Mouse (Mus musculus): Measurements from ENCODE around the gene Bicd2. TPM values are rescaled to one million over a fixed set of nuclear protein-coding genes. Genes with fewer than 3 reads are reported as not detected.
A peak's percentile ranks its signal among the peaks of the same experiment; 100 is the strongest.

Bicd2 gene
- total RNA-seq (2021): 10 to 100 TPM; 19.9 to 23.1 TPM
- long read RNA-seq, experiment 1, full-length matches to known transcripts: 7 of 15 reads
- long read RNA-seq, experiment 1, partial matches to known transcripts: 4 of 15 reads
- long read RNA-seq, experiment 1, other reads (novel, unspliced or antisense): 4 of 15 reads
- long read RNA-seq, experiment 2, full-length matches to known transcripts: 13 of 23 reads
- long read RNA-seq, experiment 2, partial matches to known transcripts: 4 of 23 reads
- long read RNA-seq, experiment 2, other reads (novel, unspliced or antisense): 6 of 23 reads

DNA sequence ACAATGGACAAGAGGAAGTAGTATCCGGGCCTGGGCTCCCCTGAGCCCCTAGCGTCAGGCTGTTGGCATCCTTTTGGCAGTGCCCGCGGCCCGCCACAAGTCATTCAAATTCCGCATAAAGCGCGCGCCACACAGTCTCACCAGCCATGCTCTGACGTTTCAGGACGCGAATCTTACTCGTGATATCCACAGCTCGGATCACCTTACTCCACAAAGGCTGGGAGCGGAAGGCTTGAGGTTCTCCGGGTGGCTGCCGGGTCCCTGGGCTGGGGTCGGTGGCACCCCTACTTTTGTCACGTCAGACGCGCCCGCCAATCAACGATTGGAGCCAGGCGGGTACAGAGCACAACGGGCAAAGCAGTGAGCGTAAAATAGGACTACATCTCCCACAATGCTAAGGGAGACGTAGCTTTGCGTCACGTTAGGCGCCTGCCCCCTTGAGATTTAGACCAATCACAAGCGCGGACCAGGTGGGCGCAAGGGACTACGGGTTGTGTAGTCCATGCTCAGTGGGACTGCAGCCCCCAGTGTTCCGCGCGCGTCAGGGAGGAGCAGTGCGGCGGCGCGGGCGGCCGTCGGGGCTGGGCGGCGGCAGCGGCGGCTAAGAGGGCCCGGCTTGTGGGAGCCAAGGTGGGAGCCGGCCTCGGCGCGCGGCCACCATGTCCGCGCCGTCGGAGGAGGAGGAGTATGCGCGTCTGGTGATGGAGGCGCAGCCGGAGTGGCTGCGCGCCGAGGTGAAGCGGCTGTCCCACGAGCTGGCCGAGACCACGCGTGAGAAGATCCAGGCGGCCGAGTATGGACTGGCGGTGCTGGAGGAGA, at the start of gene Bicd2:
Gene Bicd2 (plus strand): TSS at position 574 of the 819 bp plus-strand sequence.
- peak; percentile 96 for DNase-seq

DNA sequence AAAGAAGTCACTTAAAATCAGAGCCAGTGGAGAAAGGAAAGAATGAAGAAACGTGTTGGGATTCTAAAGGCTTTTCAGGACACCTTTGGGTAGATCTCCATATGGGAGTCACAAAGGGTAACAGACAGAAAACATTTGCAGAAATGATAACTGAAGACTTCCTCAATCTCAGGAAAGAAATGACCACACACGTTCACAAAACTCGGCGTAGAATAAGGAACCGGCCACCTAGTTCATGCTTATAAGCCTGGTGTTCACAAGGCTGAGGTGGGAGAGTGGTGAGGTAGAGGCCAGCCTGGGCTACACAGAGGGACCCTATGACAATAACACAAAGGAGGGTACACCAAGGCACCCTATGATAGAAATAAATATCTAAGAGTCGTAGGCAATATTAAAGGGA, 49.4 kb upstream of the Bicd2 start:
- no peak for DNase-seq

DNA sequence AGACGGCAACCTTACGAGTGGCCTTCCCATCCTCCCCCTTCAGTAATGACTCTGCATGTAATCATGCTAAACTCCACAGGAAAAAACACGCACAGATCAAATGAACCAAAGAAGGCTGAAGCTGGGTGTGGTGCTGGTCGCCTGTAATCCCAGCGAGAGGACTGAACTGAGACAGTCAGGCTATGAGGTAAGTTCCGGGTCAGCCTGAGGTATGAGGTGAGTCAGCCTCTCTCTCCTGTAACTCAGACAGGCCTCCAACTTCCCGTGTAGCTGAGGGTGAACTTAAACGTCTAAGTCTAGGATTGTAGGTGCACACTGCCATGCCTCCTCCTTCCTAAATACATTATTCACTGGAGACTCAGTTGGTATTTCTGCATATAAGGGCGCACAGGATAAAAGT, 47.3 kb upstream of the Bicd2 start:
- DNase-seq: no peak

DNA sequence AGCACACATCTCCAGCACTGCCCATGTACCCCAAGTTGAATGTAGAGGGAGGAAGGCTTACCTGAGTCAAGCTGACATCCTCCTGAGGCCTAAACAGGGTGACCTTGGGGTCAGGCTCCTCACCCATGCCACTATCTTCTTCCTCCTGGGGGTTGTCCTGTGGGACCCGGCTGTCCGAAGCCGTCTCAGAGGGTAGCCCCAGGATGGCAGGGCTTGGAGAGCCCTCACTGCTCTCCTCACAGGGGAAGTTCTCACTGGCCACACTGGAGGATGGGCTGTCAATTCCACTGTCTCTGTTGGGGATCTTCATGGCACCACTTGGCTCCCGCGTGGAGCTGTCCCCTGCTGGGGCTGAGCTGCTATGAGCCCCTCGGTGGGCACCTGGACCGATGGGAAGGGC, 45.1 kb upstream of the Bicd2 start:
- DNase-seq: no peak

DNA sequence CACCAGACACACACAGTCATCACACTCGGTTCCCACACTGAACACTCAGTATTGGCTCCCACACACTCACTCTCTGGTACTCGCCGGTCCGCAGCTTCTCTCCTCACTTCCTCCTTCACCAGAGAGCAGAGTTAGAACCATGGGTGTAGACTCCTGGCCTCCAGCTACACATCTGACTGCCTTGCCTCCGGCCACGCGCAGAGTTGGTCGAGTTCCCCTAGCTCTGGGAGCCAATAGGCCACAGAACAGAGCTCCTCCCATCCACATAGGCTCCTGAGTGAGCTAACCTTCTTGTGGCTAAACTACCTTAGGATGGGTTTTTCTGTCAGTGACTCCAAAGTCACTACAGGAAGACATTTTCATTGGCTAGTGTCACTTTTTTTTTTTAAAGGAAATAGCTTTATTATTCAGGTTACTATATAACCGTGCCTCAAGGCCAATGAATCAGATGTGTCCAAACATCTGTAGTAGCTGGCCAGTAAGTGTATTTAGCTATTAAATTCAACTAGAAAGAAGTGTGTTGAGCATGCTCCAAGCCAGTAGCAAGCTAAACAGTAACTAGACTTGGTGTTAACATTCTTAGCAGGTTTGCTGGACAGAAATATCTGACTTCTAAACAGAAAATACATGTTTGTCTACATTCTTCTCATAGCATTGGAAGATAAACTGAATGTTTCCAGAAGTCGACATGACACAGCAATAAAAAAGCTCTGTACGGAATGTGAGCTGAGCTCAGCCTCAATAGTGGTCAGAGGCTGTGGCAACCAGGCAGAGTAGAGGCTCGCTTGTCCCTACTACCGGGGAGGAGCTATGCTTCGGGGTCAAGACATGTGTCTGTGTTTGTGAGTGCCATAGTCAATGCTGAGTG, 42.6 kb upstream of the Bicd2 start:
- DNase-seq: no peak

DNA sequence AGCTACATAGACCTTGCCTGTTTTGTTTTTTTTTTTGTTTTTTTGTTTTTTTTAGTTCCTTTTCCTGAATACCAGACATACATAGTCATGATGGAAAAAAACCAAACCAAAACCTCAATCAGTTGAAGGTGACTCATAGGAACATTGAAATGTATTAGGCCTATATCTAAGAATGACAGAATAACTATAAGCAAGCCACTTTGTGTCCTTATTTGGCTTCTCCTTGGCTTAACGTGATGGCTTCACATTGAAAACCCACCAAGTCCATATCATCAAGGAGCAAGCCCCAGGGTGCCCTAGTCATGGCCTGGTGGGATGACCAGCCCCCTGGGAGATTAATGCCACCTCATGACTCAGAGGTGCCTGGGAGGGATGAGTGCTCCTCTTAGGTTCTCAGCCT, 40.6 kb upstream of the Bicd2 start:
- no peak for DNase-seq

DNA sequence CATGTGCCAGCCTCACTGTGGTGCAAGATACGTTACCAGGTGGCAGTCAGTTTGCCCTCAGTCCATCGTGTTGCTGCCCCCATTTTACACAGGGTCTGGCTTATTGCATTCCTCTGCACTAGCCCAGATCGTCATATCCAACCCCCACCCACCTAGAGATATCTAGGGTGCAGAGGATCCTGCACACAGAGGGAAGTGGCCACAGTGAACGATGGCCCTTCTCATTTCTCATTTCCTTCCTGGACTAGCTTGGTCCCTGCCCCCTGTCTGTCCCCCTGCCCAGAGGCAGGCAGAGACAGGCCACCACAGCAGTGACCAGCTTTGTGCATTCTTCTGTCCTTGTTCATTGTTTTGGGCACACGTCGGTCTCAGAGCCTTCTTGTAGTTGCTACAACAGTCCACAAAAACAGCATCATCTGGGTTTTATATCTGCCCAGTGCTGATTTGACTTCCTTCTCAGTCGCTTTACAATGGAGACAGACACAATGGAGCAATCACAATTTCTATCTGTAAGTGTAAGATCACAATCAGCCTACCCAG, 34.5 kb upstream of the Bicd2 start:
- DNase-seq: no peak

DNA sequence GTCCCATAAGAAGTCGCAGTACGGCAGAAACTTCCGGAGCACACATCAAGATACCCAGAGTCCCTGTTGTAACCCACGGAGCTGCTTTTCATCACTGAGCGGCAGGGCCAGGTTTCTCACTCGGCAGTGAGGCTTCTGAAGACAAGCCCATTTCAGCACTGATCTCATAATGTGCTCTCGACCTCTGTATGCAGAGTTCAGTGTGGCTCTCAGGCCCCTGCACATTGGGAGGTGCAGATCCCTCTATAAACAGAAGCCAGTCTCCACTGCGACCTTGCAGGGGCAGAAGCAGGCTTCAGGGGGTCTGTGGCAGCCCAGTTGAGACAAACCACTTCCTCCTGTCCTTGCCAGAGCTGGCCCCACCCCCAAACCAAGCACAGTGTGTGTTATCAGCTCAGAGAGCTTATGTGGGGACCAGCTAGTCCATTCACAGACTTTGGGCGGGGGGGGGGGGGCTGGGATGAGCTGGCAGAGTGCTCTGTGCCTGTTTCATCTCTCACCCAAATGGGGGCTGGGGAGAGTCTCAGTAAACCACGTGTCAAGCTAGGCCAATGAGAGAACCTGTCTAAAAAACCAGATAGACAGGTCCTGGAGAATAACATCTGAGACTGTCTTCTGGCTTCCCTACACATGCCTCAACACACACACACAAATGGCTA, 33.9 kb upstream of the Bicd2 start:
- DNase-seq: no peak

DNA sequence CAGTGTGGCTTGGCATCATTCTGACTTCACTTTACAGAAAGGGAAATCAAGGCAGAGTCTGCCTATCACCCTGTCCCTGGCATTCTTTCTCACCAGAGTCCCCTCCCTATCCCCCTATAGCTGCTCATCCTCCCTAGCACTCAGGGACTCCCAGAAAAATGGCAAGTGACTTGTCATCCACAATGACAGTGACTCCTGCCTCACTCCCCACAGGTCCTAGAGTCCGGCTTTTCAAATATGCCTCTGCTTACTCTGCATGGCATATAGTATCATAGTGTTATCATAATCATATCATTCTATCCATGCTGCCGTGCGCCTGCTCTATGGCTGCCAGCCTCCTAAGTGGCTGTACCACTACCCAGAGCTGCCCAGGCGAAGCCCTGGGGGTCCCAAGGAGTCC, 33.2 kb upstream of the Bicd2 start:
- DNase-seq: no peak

DNA sequence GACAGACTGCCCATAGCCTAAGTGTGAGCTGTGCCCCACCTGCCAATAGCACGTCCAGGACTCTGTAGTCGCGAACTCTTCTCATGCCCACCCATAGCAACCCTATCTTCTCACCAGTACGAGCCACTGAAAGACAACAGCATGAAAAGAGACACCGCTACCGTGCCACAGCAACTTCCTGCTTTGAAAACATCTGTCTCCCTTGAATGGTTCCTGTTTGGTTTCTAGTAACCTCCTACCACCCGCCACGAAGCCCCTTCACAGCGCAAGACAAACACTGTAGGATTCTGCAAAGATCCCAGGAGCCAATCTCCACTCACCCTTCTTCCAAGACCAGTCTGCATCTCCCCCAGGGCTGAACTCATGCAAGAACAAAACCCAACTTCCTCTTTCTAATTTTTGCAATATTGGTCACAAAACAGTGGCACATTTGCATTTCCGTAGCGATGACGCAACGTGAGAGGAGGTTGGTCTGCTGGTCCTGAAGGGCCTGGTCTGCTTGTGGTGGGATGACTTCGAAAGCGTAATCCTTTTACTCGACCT, 32.5 kb upstream of the Bicd2 start:
- no peak for DNase-seq

DNA sequence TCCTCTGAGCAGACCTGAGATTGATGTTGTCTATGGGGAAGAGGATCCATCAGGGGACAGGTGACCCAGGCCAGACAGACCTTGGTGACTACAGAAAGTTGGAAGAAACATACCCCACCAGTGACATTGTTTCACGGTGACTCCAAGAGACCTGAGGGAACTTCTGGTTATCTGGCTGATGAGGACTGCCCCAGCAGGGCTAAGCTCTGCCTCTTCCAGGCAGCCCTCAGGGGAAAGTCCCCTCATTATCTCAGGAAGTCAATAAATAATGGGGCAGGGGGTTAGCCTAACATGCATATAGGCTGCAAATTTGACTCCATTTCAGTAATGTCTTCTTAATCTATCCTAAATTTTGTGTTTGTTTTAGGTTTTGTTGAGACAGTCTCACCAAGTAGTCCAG, 31.9 kb upstream of the Bicd2 start:
- DNase-seq: no peak

DNA sequence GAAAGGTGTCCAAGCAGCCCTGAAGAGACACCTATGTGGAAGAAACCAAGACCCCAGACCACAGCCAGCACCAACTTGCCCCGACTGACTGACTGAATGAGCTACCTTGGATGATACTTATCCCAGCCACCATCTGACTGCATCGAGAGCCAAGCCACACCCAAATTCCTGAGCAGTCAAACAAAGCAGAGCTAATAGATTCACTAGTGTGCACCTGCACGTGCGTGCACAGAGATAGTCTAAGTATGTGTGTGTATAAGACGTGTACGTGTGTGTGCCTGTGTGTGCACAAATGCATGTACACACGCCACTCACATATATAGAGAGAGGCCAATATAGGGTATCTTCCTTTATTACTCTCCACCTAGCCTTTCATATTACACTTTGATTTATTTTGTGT, 29.7 kb upstream of the Bicd2 start:
- DNase-seq: no peak

DNA sequence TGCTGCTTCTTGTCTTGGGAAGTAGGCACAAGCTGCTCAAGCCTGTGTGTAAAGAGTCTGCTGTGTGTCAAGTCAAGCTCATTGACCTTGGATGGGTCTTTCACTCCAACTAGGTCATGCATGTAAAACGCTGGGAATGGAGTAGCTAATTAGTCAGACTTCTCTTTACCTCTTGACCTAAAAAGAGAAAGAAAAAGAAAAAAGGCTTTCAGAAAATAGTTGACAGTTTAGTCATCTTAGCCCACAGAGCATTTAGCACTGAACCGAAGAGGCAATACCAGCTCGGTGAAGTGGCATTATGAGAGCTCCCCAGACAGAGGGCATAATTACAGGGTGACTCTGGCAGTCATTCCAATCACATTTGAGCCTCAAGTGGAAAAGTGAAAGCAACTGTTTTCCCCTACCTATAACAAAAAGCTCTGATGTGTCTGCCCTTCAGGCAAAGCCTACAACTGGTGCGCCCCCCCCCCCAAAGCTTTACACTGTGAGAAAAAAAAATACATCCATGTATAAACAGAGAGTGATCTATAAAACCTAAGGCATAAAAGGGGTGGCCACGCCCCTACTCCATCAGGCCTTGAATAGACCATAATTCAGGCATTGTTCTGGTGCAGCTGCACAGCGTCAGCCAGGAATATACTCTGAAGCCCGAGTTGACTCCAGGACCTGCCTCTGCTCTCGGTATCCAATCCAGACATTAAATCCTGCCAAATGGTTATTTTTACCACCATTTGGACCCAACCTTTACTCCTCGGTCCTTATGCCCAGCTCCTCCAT, 24.8 kb upstream of the Bicd2 start:
- DNase-seq: no peak

DNA sequence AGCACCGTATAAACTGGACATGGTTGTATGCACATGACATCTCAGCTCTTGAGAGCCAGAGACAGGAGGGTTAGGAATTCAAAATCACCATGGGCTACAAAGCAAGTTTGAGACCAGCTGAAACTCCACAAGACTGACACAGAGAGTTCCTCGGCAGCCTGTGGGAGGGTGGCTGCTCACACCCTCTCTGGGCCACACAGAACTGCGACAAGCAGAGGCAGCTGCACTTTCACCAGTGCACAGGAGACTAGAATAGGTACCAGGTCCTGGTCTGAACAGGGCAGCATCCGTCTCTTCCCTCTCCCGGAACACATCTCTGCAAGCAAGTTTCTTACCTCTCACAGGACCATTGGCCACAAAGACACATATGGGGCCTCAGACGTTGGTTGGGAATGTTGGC, 23.9 kb upstream of the Bicd2 start:
- no peak for DNase-seq

DNA sequence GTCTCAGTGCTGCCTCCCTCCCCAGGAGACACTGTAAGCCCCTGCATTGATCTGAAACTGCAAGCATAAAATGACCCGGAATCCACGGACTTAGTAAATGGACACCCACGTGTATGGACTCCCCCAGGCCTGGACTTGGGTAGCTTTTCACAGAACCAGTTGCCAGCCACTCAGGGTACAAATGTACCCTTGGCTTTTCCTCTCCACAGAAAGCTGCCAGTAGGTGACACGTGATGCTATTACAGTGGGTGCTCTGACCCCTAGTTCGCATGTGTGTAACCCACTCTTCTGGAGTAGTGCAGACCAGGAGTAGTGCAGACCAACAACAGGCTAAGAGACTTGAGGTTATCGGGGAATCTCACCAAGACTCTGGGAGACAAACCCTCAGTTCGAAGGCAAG, 23.5 kb upstream of the Bicd2 start:
- no peak for DNase-seq

DNA sequence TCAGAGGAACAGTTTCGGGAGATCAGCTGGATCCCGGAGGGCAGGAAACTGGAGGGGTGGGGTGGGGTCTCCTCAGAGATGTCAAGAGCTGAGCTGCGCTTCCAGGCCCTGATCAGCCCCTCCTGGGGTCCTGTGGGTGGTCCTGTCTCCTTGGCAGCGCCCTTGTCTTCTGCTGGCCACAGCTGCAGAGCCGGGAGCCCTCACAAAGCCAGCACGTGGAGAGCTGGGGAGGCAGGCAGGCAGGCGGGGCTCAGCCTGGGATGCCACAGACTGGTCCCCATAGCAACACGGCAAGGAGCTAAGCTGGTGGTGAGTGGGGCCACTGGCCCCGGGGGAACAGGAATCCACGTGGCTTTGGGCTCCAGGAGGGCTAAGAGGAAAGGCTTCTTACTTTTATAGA, 21.3 kb upstream of the Bicd2 start, which contains the start of gene Fgd3:
Gene Fgd3 (minus strand): TSS at position 272 of the 400 bp plus-strand sequence.
- DNase-seq: no peak

DNA sequence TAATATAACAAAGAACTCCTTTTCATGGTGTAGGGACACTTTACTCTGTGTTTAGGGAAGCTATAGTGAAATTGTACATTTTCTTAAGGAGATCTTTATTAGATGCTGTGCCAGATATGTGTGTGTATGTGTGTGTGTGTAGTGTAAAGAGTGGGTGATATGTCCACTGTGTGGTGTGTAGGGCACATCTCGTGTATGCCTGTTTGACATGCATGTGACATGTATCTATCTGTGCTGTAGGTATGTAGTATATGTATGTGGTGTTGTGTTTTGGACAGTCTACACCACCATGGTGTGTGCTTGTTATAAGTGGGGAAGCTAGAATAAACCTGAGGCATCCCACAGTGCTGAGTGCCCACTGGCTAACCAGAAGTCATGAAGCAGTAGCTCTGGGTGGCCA, 20.9 kb upstream of the Bicd2 start:
- no peak for DNase-seq

DNA sequence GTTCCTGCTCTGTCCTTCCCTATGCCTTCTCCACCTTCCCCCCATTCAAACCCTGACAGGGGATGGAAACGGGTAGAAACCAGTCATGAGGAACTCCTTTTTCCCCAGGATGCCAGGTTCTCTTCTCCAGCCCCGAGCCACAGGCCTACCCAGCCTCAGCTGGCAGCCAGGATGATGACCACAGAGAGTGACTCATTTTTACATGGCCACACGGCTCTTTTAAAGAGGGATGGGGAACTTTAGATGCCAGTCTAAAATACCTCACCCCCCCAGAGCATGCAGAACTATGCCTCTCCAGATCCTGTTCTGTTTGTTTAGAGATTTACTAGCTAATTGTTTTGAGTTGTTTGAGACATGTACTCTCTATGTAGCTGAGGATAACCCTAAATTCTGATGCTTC, 19.9 kb upstream of the Bicd2 start:
- DNase-seq: no peak

DNA sequence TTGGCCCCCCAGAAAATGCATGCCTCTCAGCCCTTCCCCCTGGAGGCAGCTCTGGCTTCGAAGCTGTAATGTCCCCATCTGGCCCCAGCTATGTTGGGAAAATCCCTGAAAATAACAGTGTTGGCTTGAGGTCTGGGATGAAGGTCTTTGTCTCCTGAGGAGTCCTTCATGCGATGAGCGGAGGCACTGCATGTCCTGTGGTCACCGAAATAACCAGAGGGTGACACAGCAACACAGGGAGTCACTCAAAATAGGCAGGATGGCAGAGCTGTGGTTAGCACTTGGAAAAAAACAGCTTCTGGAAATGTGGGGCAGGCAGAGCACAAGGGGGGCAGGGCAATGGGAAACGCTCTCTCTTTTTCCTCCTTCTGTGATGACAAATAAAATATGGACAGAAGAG, 19.2 kb upstream of the Bicd2 start:
- no peak for DNase-seq

DNA sequence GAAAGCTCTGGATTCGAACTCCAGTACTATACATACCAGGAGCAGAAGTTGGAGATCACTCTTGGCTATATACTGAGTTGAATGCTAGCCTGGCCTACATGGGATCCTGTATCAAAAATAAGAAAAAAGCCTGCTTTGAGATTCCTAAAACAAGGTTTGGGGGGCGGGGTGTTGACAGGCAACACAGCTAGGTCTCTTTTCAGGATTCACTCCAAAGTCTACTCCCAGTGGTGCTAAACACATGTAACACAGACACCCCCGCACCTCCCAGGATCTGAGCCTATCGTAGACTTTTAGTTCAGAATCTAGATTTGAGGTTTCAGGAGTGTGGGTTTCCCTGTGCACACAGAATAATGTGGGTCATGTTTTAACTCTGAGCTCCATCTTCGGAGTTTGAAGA, 18.6 kb upstream of the Bicd2 start:
- DNase-seq: no peak

DNA sequence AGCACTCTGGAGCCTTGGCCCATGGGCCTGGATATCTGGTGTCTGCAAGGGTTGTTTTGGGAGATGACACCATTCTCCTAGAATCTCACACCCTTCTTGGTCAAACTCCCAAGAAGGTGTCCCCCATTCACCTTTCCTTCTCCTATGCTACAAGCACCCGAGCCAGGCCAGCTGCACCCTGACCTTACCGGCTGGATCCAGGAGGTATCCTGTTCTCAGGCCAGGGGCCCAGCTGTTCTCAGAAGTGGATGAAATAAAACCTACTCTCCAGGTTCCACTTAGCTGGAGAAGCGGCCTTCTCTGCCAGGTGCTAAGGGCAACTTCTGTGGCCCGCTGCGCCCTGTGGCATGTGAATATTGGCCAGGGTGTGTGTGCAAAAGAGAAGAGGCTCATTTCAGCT, 16.5 kb upstream of the Bicd2 start:
- peak; percentile 85 for DNase-seq
